Mouse (Mus musculus): ENCODE results near the gene Card14.

DNA sequence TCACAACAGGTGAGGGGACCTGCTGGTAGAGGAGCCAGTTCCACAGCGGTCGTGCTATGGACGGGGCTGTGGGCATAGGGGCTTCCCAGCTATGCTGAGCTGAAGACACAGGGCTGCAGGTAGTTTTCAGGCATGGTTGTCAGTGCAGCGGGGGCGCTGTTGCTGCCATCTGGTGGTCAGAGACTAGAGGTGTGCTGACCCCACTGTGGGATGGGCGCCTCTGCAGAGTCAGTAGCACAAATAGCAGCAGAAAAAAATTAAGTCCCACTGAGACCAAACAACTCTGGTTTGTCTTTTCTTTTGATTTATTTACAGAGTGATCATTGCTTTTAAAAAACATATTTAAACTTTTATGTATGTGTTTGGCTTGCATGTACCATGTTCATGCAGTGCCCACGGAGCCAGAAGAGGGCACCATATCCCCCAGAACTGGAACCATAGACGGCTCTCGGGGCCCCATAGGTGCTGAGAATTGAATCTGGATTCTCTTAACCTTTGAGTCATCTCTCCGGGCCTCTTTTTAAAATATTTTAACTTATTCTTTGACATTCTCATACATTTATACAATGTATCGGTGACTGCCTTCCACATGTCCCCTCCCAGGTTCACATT lies 56.1 kb downstream of the Card14 start:
- TF ChIP-seq CTCF (IDR thresholded peaks at IDR 0.05; ENCODE audit: insufficient read depth, low read length), result peak; percentile 90
- no peak for TF ChIP-seq POLR2A (IDR thresholded peaks at IDR 0.05; ENCODE audit: borderline replicate concordance, extremely low read depth, low read depth, low read length)

Measured in lung, adult 2 months (tissue).